Mouse (Mus musculus): ENCODE measurements around the gene Mvb12b. TPM values are rescaled to one million over a fixed set of nuclear protein-coding genes. Genes with fewer than 3 reads are reported as not detected.

Mvb12b gene
- polyA plus RNA-seq, 1 experiment from 2014 or later: 19.5 TPM

DNA sequence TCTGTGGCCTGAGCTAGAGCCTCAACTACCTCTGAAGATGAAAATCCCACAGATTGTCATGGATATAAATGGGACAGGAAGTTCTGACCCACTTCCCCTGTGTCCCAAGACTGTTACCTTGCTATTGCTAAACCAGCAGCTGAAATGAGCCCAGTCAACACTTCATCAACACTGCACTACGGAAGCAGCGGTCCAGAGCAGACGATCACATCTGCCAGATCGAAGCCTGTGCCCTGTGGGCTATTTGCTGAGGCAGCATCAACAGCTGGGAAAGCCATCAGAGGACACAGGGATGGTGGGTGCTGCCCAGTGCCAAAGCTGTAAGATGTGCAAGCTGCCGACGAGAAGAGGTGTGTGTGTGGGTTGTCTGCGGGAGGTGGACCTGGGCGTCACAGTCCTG lies 86.4 kb downstream of the Mvb12b start:
- Histone ChIP-seq H3K79me2 (ENCODE audit: inconsistent target) (no peaks in the 10 kb centered on the region), H3K4me3 (ENCODE audit: inconsistent target) (no peak overlapping the region), H3K27ac (no peak overlapping the region), H3K36me3 (ENCODE audit: inconsistent target) (peaks cover 19% of the 10 kb centered on the region; the same call in 1 of the 2 replicates)
- 97% methylated on average over 8 of the region's 8 CpGs for WGBS (ENCODE audit: missing documents)

DNA sequence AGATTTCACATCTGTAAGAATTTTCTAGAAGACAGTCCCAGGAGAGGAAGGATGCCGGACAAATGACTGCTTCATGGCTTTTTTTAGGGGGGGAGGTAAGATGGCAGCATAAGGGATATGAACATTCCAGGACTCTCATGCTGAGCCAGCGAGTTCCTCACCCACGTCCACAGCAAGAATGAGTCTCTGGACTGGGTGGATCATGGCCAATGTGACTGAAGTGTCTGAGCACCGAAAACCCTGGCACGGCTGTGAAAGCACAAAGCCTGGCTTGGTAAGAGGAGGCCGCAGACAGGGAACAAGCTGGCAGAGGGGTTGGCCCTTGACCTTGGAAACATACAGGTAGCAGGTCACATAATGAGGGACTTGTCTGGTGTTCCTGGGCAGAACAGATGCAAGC lies 87.5 kb downstream of the Mvb12b start:
- no peak overlapping the region for H3K27ac ChIP-seq
- H3K36me3 ChIP-seq (ENCODE audit: inconsistent target): peaks cover 19% of the 10 kb centered on the region; the same call in 1 of the 2 replicates
- H3K79me2 ChIP-seq (ENCODE audit: inconsistent target): no peaks in the 10 kb centered on the region
- H3K4me3 ChIP-seq (ENCODE audit: inconsistent target): no peak overlapping the region
- WGBS (ENCODE audit: missing documents): 97% methylated on average over 6 of the region's 6 CpGs

DNA sequence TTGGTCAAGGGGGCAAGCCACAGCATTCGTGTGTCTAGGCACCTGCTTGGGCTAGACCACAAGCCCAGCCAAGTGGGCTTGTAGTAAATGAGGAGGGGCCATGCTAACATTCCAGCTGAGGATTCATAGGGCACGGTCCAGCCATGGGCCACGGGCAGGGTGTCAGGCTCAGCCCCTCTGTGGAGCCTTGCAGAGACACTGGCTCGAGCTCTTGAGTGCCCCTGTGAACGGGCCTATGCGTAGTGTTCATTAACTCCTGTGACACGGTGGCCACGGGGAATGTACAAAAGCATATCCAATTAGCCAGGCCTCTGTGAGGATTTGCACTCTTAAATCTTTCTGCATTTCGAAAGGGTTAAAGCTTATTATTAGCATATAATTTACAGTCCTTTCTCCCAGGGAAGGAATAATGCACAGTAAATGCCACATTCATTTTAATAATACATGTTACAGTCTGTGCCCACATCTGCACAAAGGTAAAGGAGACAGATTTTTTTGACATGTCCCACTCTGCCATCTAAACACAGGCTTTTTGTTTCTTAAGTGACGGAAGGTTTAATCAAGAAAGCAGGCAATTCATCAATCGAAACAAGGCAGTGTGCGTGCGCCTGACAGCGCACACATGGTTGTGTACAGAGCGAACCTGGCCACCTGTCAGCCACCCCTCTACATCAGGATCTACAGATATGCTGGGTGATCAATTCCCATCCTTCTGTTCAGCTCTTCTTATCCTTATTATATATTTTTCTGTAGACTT lies 91.9 kb downstream of the Mvb12b start:
- H3K79me2 ChIP-seq (ENCODE audit: inconsistent target): no peaks in the 10 kb centered on the region
- WGBS (ENCODE audit: missing documents): 96% methylated on average over 13 of the region's 15 CpGs
- H3K36me3 ChIP-seq (ENCODE audit: inconsistent target): peaks cover 7% of the 10 kb centered on the region; the same call in 1 of the 2 replicates

DNA sequence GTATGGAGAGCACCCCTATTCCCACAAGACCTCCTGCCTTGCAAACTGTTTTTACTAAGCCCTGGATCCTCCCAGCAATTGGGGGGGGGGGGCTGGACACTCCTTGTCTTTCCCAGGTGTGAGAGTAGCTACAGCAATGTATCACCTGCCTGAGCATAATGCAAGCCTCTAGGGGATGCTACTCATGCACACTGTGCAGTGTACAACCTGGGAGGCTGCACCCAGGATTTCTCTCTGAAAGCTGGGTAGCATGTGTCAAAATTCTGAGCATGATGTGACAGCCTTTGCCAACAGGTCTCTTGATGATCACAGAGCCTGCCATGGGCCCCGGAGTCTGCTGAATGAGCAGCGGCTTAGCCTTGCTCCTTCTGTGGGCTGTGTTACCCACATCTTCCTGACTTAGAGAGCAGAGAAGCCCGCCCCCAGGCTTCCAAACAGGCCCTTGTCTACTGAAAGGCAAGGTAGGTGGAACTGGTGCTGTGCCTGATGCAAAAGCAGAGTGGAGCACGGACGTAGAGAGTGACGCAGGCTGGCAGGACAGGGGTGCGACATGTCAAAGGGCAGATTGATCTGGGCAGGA lies 92.7 kb downstream of the Mvb12b start:
- peaks cover 7% of the 10 kb centered on the region; the same call in 1 of the 2 replicates for H3K36me3 ChIP-seq (ENCODE audit: inconsistent target)
- H3K79me2 ChIP-seq (ENCODE audit: inconsistent target): no peaks in the 10 kb centered on the region
- H3K4me3 ChIP-seq (ENCODE audit: inconsistent target): no peak overlapping the region
- H3K27ac ChIP-seq: no peak overlapping the region
- 91% methylated on average over 7 of the region's 7 CpGs for WGBS (ENCODE audit: missing documents)

More for the DNA sequence above, 91.9 kb downstream of the Mvb12b start:
- H3K27ac ChIP-seq: no peak overlapping the region
- no peak overlapping the region for H3K4me3 ChIP-seq (ENCODE audit: inconsistent target)

DNA sequence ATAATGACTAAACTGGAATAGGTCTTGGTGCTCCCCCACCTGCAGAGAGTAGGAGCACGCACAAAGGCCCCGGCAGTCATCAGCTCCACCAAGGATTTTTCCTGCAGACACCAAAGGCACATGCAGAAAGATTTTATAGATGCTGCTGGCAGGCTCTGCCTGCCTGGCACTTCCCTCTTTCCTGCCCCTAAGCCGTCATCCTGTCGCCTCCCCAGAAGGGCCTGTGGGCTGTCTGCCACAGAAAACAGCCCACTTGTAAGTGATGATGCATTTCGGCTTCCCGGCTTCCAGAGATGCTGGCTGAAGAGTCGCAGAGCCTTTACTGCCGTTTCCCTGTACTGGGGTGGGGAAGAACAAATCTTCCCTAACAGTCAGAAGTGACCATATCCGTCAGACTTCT lies 93.3 kb downstream of the Mvb12b start:
- peaks cover 7% of the 10 kb centered on the region; the same call in 1 of the 2 replicates for H3K36me3 ChIP-seq (ENCODE audit: inconsistent target)
- no peaks in the 10 kb centered on the region for H3K79me2 ChIP-seq (ENCODE audit: inconsistent target)
- H3K27ac ChIP-seq: no peak overlapping the region
- 83% methylated on average over 9 of the region's 9 CpGs for WGBS (ENCODE audit: missing documents)
- no peak overlapping the region for H3K4me3 ChIP-seq (ENCODE audit: inconsistent target)

DNA sequence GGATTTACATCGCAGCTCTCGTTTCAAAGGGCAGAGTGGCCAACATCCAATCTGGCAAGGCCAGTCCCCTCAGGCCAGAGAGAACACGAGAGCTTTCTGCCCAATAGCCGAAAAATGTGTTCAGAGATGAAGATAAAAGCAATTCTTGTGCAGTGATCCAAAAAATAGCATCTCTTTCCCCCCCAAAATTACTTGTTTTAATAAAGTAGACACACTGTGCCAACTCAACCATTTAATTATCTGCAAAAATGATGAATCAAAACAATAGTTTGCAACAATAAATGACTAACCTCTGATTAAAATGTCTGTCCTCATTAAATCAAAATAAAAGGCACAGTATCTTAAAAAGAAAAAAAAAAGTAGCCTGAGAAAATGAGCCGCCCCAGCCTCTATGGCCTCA lies 97.4 kb downstream of the Mvb12b start:
- H3K79me2 ChIP-seq (ENCODE audit: inconsistent target): no peaks in the 10 kb centered on the region
- WGBS (ENCODE audit: missing documents): 98% methylated on average over 5 of the region's 5 CpGs
- H3K4me3 ChIP-seq (ENCODE audit: inconsistent target): no peak overlapping the region
- H3K27ac ChIP-seq: no peak overlapping the region
- H3K36me3 ChIP-seq (ENCODE audit: inconsistent target): no peaks in the 10 kb centered on the region; the same call in 1 of the 2 replicates

DNA sequence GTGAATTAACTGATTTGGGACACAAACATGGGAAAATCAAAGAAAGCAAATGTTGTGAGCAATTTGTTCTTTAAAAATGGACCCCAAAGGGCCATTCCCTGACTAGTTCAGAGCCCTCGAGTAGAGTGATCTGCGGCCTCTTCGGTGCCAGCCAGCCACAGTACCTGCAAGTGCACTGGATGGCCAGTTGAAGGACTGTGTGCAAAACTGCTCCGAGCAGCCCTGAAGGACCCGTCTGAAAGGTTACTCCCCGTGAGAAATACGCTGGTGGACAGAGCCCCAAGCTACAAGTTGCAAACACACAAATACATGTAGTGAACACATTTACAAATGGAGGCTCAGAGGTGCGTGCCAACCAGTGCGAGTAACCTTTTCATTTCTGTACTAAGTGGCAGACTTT lies 98.0 kb downstream of the Mvb12b start:
- H3K79me2 ChIP-seq (ENCODE audit: inconsistent target): no peaks in the 10 kb centered on the region
- H3K27ac ChIP-seq: no peak overlapping the region
- WGBS (ENCODE audit: missing documents): 92% methylated on average over 9 of the region's 9 CpGs
- H3K4me3 ChIP-seq (ENCODE audit: inconsistent target): no peak overlapping the region
- no peaks in the 10 kb centered on the region; the same call in 1 of the 2 replicates for H3K36me3 ChIP-seq (ENCODE audit: inconsistent target)

DNA sequence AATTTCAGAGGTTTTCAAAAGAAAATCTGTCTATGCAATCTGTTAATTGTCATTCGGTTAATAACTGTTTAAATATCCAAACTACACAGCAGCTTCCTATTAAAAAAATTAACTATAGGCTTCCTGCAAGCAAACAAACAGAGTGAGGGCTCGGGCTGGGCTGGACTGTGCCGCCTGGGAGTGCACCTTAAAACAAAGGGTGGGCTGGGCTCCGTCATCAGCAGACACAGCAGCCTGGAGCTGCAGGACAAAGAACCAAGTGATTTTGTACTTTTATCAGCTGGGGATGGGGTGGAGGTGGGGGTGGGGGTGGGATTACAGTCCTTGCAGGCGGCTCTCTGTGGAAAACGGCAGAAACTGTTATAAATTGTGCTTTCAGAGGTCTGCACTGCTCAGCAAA lies 98.5 kb downstream of the Mvb12b start:
- Histone ChIP-seq H3K79me2 (ENCODE audit: inconsistent target) (no peaks in the 10 kb centered on the region), H3K36me3 (ENCODE audit: inconsistent target) (no peaks in the 10 kb centered on the region; the same call in 1 of the 2 replicates), H3K27ac (no peak overlapping the region), H3K4me3 (ENCODE audit: inconsistent target) (no peak overlapping the region)
- 93% methylated on average over 6 of the region's 6 CpGs for WGBS (ENCODE audit: missing documents)

DNA sequence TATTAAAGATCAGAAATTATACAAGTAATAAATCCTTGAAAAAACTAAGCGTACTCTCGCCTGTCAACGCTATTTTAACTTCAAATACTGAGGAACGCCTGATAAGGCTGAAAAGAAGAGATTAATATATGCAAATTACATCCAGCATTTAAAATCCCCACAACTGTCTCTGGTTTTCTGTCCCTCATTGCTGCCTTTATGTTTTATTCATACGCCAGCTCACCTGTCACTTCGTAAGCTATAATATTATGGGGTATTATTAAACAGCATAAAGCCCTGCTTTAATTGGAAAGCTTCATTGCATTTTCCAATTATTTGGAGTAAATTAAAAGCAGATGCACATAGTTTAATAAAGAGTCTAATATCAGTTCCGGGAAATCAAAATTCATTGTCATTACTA lies 98.9 kb downstream of the Mvb12b start:
- WGBS (ENCODE audit: missing documents): 93% methylated on average over 7 of the region's 7 CpGs

DNA sequence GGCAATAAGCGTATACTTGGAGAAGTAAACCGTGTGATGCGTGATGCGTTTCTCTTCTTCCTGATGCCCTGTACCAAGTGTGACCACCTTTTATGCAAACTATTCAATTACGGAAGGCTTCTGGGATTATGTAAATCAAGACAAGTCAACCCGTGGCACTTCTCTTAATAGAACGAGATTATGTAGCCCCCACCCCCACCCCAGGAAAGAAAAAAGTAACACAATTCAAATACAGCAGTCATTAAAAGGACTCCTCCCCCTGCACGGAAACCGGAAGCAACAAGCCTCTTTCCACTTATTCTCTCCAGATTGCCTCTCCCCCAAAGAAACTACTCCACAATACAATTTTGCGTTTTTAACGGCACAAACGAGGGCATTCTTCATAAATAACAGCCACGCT lies 99.6 kb downstream of the Mvb12b start:
- H3K79me2 ChIP-seq (ENCODE audit: inconsistent target): no peaks in the 10 kb centered on the region
- no peaks in the 10 kb centered on the region for H3K36me3 ChIP-seq (ENCODE audit: inconsistent target)
- H3K4me3 ChIP-seq (ENCODE audit: inconsistent target): no peak overlapping the region
- no peak overlapping the region for H3K27ac ChIP-seq
- 93% methylated on average over 12 of the region's 13 CpGs for WGBS (ENCODE audit: missing documents)

More for the DNA sequence above, 98.9 kb downstream of the Mvb12b start:
- Histone ChIP-seq H3K4me3 (ENCODE audit: inconsistent target) (no peak overlapping the region), H3K36me3 (ENCODE audit: inconsistent target) (no peaks in the 10 kb centered on the region; the same call in 1 of the 2 replicates), H3K79me2 (ENCODE audit: inconsistent target) (no peaks in the 10 kb centered on the region), H3K27ac (no peak overlapping the region)

DNA sequence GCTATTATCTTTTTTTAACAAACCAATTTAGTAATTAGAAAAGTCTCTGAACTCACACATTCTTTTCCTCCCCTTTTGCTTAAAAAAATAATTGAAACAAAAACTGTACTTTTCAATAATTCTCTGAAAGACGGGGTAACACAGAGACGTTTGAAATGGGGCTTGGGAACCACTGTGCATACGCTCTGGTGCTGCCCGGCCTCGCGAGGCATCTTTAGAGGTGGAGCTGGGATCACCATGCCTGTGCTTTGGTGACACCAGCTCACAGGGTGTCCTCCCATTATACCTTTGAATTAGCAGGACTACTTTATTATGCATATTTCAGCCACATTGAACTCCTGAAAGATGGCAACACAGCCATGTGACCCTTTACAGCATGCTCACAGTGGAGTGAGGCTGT lies 101.7 kb downstream of the Mvb12b start:
- no peak overlapping the region for H3K27ac ChIP-seq
- WGBS (ENCODE audit: missing documents): 91% methylated on average over 6 of the region's 6 CpGs
- no peaks in the 10 kb centered on the region for H3K79me2 ChIP-seq (ENCODE audit: inconsistent target)
- no peaks in the 10 kb centered on the region for H3K36me3 ChIP-seq (ENCODE audit: inconsistent target)
- H3K4me3 ChIP-seq (ENCODE audit: inconsistent target): no peak overlapping the region

DNA sequence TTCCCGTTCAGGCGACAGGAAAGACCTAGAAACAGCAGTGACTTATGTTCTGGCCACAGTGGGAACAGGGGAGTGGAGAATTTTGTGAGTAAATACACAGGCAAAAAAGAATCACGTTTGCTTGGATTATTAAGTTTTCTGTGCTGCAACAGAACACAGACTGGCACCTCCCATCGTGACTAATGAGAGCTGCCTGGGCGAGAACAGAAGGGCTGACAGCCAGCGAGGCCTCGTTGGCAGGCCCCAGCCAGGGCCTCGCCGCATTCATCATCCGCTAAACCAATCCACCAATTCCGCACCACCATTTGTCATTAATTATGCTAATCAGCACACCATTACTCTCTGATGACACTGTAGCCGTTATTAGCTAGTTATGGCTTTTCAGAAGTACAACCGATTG lies 102.2 kb downstream of the Mvb12b start:
- Histone ChIP-seq H3K79me2 (ENCODE audit: inconsistent target) (no peaks in the 10 kb centered on the region), H3K36me3 (ENCODE audit: inconsistent target) (no peaks in the 10 kb centered on the region), H3K27ac (no peak overlapping the region), H3K4me3 (ENCODE audit: inconsistent target) (no peak overlapping the region)
- WGBS (ENCODE audit: missing documents): 97% methylated on average over 13 of the region's 13 CpGs

DNA sequence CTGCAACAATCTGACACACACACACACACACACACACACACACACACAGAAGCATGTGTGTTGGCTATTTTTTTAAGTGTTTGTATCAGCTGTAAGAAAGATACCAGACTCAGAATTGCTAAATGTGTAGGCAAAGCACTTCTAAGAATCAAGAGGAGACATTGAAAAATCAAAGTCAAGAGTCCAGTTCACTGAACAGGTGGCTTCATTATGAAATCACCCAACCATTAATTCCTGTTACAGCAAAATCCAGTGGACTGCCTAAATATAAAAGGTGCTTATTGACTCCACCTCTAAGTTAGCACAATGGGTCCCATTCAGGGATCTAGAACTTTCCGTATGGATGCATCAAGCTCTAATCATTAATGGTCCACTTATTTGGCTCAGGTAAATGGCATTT lies 103.0 kb downstream of the Mvb12b start:
- Histone ChIP-seq H3K27ac (no peak overlapping the region), H3K79me2 (ENCODE audit: inconsistent target) (no peaks in the 10 kb centered on the region), H3K36me3 (ENCODE audit: inconsistent target) (no peaks in the 10 kb centered on the region), H3K4me3 (ENCODE audit: inconsistent target) (no peak overlapping the region)
- 90% methylated on average over 1 of the region's 1 CpGs for WGBS (ENCODE audit: missing documents)

DNA sequence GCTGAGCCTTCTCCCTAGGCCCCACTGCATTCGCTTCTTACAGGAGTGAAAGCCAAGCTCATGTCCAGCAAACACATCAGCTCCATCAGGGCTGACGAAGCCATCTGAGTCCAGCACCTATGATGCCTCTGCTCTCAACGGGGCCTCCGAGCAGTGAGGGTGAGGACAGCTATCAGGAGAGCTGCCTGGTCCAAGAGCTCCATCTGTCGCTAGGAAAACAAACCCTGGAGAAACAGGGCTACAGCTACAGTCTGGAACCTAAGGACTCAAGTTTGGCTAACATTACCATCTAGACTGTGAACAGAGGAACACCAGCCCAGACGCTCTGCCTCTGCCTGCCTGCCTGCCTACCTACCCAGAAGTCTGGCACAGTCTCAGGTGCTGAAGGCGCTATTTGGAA lies 104.3 kb downstream of the Mvb12b start:
- Histone ChIP-seq H3K79me2 (ENCODE audit: inconsistent target) (no peaks in the 10 kb centered on the region), H3K4me3 (ENCODE audit: inconsistent target) (no peak overlapping the region), H3K36me3 (ENCODE audit: inconsistent target) (no peaks in the 10 kb centered on the region), H3K27ac (no peak overlapping the region)
- WGBS (ENCODE audit: missing documents): 92% methylated on average over 7 of the region's 7 CpGs

DNA sequence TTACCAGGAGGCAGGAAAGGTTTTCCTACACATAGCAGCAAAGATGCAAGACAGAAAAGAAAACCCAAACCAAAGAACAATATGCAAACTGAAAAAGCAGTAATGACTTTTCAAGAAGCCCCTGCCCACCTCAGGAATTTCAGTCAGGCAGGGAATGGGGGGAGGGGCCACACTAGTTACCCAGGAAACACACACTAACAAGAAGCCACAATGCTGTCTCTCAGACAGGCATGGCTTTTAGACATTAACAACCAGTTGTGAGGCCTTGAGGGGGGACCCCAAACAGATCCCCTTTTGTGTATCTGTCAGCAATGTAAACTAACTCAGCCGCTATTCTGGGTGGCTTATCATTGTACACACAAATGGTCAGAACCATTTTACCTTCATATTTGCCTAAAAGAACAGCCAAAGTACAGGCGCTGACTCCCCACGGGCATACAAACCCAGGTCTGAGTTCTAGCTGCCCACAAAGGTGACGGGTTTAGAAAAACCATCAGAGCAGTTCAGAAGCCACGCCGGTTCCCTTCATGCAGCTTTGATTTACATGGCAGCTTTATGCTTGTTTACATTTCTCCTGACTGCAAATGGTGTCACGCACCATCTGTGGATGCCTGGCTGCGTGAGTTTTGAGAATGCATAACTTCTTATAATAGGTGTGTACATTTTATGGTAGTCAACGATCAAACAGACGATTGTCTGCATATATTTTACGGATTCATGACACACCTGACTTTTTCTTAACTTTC lies 105.9 kb downstream of the Mvb12b start:
- 95% methylated on average over 11 of the region's 11 CpGs for WGBS (ENCODE audit: missing documents)
- no peak overlapping the region for H3K27ac ChIP-seq
- no peaks in the 10 kb centered on the region for H3K79me2 ChIP-seq (ENCODE audit: inconsistent target)
- H3K4me3 ChIP-seq (ENCODE audit: inconsistent target): no peak overlapping the region
- H3K36me3 ChIP-seq (ENCODE audit: inconsistent target): no peaks in the 10 kb centered on the region
